Mouse (Mus musculus) layer of hippocampus, adult 2 months (tissue): ENCODE measurements at regions not wholly inside any gene's neighbourhood (a gene's known extent, or its start where the extent isn't known, plus 50 kb on each side); places are given as distances from the start of the nearest gene placed in this dataset.
A peak's percentile ranks its signal among the peaks of the same experiment; 100 is the strongest.

Source experiments
- DNase-seq, 2 experiments: peaks; one replicate each; pipeline ENCODE4 v3.0.0; 2022; ENCODE audit warnings: low spot score in 2 of 2
- H3K27ac ChIP-seq: fragments of 200-600 bp; 2 replicates; pipeline ENCODE4 v1.8.1; 2022
- H3K4me3 ChIP-seq: fragments of 200-600 bp; 2 replicates; pipeline ENCODE4 v1.8.1; 2022; ENCODE audit warnings: mild to moderate bottlenecking
- CTCF ChIP-seq: fragments of 200-600 bp; conservative IDR thresholded peaks from 2 replicates; pipeline ENCODE4 v1.8.1; 2022; ENCODE audit warnings: antibody characterized with exemption, mild to moderate bottlenecking, moderate library complexity

DNA sequence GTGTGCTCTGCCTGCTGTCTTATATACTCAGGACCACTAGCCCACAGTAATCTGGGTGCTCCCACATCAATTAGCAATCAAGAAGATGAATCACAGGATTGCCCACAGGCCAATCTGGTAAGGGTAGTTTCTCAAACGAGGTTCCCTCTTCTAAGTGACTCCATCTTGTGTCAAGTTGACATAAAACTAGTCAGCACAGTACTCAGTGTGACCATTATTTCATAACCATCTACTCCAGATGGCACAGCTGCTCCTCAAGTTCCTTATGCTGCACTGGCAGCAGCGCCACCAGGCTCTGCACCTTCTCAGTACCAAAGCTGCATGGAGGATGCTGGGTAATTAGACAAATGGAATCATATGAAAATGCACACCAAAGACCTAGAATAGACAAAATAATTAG lies 175.6 kb upstream of the B3galt2 start:
- no peak overlapping the region for H3K4me3 ChIP-seq
- no peak for DNase-seq
- H3K27ac ChIP-seq, result no peak overlapping the region
- no peak for TF ChIP-seq CTCF

DNA sequence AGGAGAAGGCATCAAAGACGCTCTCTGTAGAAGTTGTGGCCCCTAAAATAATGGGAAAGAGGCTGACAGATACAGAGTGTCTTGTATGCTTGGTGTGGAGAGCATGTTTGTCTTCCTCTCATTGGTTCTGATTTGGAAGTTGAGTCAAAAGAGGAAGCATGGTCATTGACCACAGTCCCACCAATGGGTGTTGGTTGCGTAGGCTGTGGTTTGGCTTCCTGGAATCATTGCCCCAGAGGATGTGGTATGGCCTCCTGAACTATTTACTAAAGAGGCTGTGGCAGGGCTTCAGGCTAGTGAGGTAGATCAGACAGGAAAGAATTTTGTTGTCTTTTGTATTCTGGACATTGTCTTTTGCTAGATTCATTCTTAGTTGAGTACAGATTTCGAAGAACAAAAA lies 174.4 kb upstream of the B3galt2 start:
- no peak for DNase-seq
- no peak overlapping the region for H3K27ac ChIP-seq
- no peak for TF ChIP-seq CTCF

DNA sequence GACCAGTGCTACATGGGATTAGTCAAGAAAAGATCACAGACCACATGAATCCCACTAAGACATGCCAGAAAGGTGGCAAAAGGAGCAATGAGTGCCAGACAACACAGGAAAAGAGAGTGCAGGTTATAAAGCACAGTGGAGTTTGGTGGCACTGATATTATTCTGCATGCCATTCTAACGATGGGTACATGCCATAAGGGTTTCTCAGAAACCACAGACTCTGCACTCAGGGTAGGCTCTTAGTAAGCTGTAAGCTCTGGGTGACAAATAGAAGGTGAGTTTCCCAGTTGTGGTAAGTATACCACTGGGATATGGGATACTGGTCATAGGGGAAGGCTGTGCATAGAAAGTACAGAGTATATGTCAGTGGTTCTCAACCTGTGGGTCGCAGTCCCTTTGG lies 165.1 kb upstream of the B3galt2 start:
- no peak overlapping the region for H3K4me3 ChIP-seq
- H3K27ac ChIP-seq, result no peak overlapping the region
- DNase-seq, result no peak
- no peak for TF ChIP-seq CTCF

More for the DNA sequence above, 174.4 kb upstream of the B3galt2 start:
- no peak overlapping the region for H3K4me3 ChIP-seq

DNA sequence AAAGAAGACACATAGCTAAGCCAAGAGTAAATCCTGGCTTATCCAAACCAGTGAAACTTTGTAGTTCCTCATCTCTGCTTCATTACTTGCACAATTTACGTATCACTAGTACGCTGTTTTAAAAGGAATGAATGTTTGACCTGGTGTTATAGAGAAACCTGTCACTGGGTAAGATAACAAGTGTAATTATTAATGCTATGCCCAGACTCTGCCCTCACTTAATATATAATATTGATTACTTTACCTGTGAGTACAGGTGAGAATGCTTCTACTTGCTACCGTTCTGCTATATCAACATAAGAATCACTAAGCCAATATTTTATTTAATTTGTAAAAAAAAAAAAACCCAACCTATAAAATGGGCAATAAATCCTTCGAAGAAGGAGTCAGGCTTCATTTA lies 157.1 kb upstream of the B3galt2 start:
- Histone ChIP-seq H3K4me3 (no peak overlapping the region), H3K27ac (no peak overlapping the region)
- TF ChIP-seq CTCF, result no peak
- DNase-seq, result no peak

DNA sequence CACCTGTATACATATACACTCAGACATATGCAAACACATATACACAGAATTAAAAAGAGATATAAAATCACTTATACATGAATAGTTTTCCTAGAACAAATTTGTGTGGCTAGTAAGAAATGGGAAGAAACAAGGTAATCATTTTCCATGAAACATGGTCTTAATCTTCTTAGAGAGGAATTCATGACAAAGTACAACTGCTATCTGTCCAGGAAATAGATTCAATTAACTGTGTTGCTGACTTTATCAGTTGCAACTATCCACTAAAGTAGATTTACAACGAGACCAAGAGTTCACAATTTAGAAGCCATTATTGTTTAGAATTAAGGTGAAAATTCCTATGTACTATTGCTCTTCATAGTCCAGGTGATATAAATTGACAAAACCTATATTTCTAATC lies 155.5 kb upstream of the B3galt2 start:
- no peak for DNase-seq
- Histone ChIP-seq H3K27ac (no peak overlapping the region), H3K4me3 (no peak overlapping the region)
- TF ChIP-seq CTCF, result no peak

DNA sequence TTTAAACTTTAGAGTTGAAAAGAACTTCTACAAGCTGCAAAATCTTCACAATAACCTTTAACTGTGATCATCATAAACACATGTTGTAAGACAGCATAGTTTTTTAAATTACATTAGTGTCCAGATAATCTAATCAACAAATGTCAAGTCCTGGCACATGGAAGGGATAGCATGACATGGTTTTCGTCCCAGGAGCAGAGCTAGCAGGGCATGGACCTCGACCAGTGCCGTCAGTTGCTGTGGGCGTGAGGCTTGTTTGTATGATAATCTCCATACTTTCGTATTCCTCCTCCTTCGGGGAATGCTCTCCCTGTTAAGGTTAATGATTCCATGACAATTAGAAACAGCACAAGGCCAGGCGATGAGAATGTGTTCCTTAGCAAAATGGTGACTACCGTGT lies 143.4 kb upstream of the B3galt2 start:
- no peak for DNase-seq
- TF ChIP-seq CTCF, result no peak
- no peak overlapping the region for H3K4me3 ChIP-seq
- no peak overlapping the region for H3K27ac ChIP-seq

DNA sequence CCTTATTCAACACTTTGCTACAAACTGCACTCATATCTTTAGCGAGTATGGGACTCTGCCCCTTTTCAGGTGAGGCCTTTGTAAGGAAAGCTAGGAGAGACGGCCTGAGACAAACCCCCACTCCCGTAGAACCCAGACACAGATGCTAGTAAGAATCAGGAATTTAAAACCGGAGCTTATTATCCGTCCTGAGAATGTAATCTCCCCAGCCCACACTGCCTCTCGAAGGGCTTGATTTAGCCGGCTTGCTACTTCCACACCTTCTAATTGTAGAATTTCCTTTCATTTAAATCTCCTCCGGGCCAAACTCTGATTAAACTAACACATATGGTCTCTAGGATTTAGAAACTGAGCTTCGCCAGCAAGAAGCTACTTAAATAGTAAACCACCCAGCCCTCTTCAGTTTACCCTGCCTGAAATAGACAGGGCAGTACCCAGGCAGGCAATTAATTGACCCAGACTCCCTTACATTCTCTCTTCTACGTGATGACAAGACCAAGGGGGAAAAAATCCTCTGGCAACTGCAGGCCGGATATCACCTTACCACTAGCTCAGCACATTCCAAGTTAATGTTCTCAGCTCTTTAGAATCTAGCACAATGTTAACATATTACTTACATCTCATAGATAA lies 136.9 kb upstream of the B3galt2 start:
- H3K4me3 ChIP-seq, result no peak overlapping the region
- DNase-seq, result no peak
- no peak overlapping the region for H3K27ac ChIP-seq
- no peak for TF ChIP-seq CTCF

DNA sequence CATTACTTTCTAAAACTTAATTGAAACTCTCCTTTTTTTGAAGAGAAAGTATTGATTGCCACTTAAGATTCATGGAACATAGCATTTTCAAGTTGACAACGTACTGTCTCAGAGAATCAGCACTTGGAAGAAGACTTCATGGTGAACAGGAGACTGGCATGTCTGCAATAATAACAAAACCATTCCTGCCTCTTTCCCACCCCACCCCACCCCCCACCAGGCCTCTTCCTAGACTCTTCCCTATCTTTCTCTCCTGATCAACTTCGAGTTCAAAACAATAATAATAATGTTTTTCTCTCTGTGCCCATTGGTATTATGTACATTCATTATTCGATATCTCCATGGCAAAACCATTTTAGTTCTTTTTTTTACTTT lies 136.4 kb upstream of the B3galt2 start:
- no peak overlapping the region for H3K4me3 ChIP-seq
- no peak for DNase-seq
- no peak overlapping the region for H3K27ac ChIP-seq
- TF ChIP-seq CTCF, result no peak

DNA sequence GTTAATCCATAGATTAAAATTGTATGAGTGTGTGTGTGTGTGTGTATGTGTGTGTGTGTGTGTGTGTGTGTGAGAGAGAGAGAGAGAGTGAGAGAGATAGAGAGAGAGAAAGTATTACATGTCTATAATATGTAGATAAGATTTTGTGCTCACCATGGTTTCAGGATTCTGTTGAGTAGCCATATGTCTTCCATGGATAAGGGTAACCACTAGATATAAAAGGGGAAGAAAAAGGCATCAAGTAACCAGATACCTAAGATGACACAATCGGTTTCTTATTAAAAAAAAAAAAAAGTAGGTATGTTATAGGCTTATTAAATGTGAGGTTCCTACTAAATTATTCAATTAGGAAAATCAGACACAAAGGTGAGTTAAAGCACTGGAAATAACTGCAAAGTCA lies 135.1 kb upstream of the B3galt2 start:
- Histone ChIP-seq H3K4me3 (no peak overlapping the region), H3K27ac (no peak overlapping the region)
- no peak for DNase-seq
- no peak for TF ChIP-seq CTCF

DNA sequence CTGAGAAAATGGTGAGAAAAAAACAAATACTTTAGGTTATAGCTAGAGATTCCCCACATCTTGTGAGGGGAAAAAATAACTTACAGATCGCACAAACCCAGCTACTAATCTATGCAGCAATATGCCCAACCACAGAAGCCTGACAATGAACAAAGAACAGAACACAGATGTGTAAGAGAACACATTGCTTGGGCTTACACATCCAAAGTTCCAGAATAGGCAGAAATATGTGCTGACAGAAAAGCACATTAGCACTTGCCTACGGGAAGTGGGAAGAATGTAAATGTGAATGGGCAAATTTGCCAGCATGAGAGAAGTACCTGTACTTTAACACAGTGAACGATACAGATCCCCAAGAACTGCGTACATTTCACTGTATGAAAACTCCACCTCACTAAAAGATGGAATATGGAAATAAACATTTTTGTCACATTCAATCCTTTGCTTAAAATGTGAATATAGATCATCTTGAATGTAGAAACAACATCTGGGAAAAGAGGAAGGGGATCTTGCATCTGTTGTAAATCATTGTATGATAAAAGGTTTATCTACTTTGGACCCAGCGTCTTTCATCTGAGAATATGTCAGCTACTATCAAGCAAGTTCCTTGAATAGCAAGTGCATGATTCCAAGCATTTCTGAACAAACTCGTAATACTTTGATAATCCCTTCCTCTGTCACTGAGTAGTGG lies 116.5 kb upstream of the B3galt2 start:
- H3K4me3 ChIP-seq, result no peak overlapping the region
- no peak for TF ChIP-seq CTCF
- DNase-seq, result peak in 1 of 2 experiments; percentile 23
- peak overlapping the region; percentile 32; the same call in 1 of the 2 replicates for H3K27ac ChIP-seq

DNA sequence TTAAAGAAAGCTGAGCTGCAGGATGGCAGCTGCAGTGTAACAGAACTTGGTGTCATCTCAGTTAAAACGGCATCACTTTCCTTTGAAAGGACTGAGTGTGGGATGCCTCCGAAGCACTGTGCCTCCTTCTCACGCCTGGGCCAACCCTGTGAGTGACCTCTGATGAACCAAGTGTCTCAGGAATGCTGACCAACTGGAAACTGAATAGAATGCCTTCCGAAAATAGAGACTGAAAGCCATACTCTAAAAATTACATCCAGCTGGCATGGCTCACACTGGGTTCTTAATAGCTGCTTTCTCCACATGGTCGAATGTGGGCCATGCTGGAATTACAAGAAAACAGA lies 116.0 kb upstream of the B3galt2 start:
- no peak for TF ChIP-seq CTCF
- no peak overlapping the region for H3K4me3 ChIP-seq
- H3K27ac ChIP-seq, result peak overlapping the region; percentile 32; the same call in 1 of the 2 replicates
- no peak for DNase-seq

DNA sequence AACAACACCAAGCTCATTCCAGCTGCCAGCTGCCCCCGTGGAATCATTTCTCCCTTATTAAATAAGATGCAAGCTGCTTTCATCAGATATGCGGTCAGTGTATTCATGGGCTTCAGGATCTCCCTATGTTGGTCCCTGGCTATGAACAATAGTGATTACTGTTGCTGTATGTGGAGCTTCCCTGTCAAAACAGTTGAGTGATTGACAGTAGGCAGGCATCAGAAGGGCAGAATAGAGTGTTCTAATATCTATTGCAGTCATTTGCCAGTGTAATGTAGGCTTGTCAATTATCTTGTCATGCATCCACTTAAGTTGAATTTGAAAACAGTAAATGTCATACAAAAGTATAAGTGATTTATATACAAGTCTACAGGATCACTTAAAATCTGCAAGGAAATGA lies 100.2 kb upstream of the B3galt2 start:
- no peak overlapping the region for H3K27ac ChIP-seq
- H3K4me3 ChIP-seq, result no peak overlapping the region
- TF ChIP-seq CTCF, result no peak
- DNase-seq, result no peak

DNA sequence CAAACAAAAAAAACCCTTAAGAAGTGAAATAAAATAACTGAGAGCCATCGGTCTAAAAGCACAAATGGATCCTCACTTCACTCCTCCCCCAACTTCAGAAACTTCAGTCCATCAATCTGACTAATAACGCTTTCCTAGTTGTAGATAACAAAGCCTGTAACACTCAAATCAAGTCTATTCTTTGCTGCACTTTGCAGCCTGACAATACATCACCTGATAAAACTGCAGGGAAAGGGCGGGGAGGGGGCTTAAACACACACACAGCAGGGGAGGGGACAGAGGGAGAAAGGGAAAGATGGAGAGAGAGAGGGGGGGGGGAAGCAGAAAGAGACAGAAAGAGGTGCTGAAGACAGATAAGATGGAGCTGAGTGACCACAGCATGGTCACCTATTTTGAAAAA lies 99.8 kb upstream of the B3galt2 start:
- no peak for TF ChIP-seq CTCF
- DNase-seq, result no peak
- H3K4me3 ChIP-seq, result no peak overlapping the region

More for the DNA sequence above, 99.8 kb upstream of the B3galt2 start:
- no peak overlapping the region for H3K27ac ChIP-seq
